Mouse (Mus musculus) kidney, embryonic 16.5 days (tissue): ENCODE measurements around the gene Mycbp2. TPM values are rescaled to one million over a fixed set of nuclear protein-coding genes. Genes with fewer than 3 reads are reported as not detected.

Experiments used
- ATAC-seq: fragments of 200-750 bp; cut with Nextera tagmentation; 2 replicates; pipeline ENCODE4 v1.8.0; 2017; ENCODE audit warnings: moderate TSS enrichment; ENCODE audit not compliant: low FRiP score, low TSS enrichment
- H3K27ac ChIP-seq: fragments of 300-500 bp; sonication (generic); 2 replicates; pipeline ENCODE4 v1.5.1; 2014; ENCODE audit warnings: low read length
- H3K27me3 ChIP-seq: fragments of 300-500 bp; sonication (generic); 2 replicates; pipeline ENCODE4 v1.6.1; 2014; ENCODE audit warnings: low read length, control low read depth, mixed read lengths; ENCODE audit not compliant: insufficient read depth
- H3K36me3 ChIP-seq: fragments of 300-500 bp; sonication (generic); 2 replicates; pipeline ENCODE4 v1.6.1; 2014; ENCODE audit warnings: low read length, control low read depth, mixed read lengths; ENCODE audit not compliant: insufficient read depth
- H3K4me1 ChIP-seq: fragments of 300-500 bp; sonication (generic); 2 replicates; pipeline ENCODE4 v1.6.1; 2014; ENCODE audit warnings: low read length, control low read depth, mixed read lengths; ENCODE audit not compliant: insufficient read depth
- H3K4me2 ChIP-seq: fragments of 300-500 bp; sonication (generic); replicated peaks from 2 replicates; pipeline ENCODE4 v1.6.1; 2014; ENCODE audit warnings: low read depth, low read length
- H3K4me3 ChIP-seq: fragments of 300-500 bp; sonication (generic); 2 replicates; pipeline ENCODE4 v1.5.1; 2014; ENCODE audit warnings: mild to moderate bottlenecking, low read length
- H3K9ac ChIP-seq: fragments of 300-500 bp; sonication (generic); replicated peaks from 2 replicates; pipeline ENCODE4 v1.6.1; 2014; ENCODE audit warnings: low read length
- H3K9me3 ChIP-seq: fragments of 300-500 bp; sonication (generic); 2 replicates; pipeline ENCODE4 v1.6.1; 2016; ENCODE audit warnings: low read length, control low read depth
- WGBS: fragments of 180-500 bp; shearing (Covaris S2); extraction: QIAGEN DNeasy Blood & Tissue Kit; methylation state at CpG from one replicate; pipeline ENCODE4 v1.1.7; 2014; 5-methylcytosine and 5-hydroxymethylcytosine counted together
- polyA plus RNA-seq: library from polyadenylated mRNA; unstranded; fragments of >200 nt; fragmentation: Nextera tagmentation; extraction: Ambion mirVana; gene quantifications from 2 replicates; pipeline ENCODE4 v1.2.1, GENCODE M21; 2015

Gene Mycbp2
- polyA plus RNA-seq, 1 experiment from 2014 or later = 17.4 TPM

DNA sequence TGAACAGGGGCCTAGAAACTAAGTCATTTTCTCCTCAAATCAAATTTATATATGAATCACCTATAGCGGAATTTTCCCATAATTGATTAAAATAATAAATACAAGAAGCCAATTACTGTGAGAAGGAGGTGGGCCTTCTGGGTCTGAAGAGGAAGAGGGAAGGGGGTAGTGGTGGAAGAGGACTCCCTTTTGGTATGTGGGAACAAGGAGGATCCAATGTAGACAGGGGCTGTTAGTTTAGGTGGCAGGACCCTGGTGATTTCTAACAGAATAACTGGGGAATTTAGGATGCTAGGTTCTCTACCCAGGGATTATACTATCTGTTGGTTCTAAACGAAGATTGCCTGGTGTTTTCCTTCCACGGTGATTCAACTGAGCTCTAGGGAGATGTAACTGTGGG is 130.3 kb downstream of the Mycbp2 start:
- Histone ChIP-seq H3K9ac (no peak overlapping the region), H3K27me3 (no peaks in the 10 kb centered on the region), H3K4me1 (no peaks in the 10 kb centered on the region), H3K9me3 (no peaks in the 10 kb centered on the region), H3K27ac (no peak overlapping the region), H3K4me3 (no peak overlapping the region), H3K4me2 (no peak overlapping the region), H3K36me3 (peaks cover 29% of the 10 kb centered on the region)
- no peak for ATAC-seq
- WGBS = 85% methylated on average over 3 of the region's 3 CpGs

- 83% methylated on average over 3 of the region's 3 CpGs for WGBS
- Histone ChIP-seq H3K27ac (no peak overlapping the region), H3K9ac (no peak overlapping the region), H3K4me3 (no peak overlapping the region), H3K4me1 (no peaks in the 10 kb centered on the region), H3K36me3 (peaks cover 41% of the 10 kb centered on the region), H3K4me2 (no peak overlapping the region), H3K9me3 (no peaks in the 10 kb centered on the region), H3K27me3 (no peaks in the 10 kb centered on the region)
- ATAC-seq = no peak
Observed at GRCm38 (mm10) chr14:103186658-103187057, 160.0 kb downstream of the Mycbp2 start.

DNA sequence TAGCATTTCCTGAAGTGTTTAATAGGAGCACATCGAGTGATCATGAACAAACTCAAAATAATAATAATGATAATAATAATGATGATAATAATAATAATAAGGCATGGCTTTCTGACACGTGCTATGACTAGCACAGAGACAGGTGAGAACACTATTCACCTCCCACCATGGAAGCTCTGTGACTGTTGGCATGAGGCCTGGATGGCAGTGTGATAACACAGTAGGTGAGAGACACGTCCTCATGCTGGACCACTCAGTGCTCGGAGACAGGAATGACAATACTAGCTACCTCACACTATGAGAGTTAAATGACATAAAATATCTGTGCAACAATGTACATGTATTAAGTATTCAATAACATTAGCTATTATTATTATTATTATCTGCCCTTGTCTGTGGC is 160.5 kb downstream of the Mycbp2 start:
- Histone ChIP-seq H3K9ac (no peak overlapping the region), H3K4me3 (no peak overlapping the region), H3K4me2 (no peak overlapping the region), H3K27ac (no peak overlapping the region), H3K9me3 (no peaks in the 10 kb centered on the region), H3K4me1 (no peaks in the 10 kb centered on the region), H3K36me3 (peaks cover 38% of the 10 kb centered on the region), H3K27me3 (no peaks in the 10 kb centered on the region)
- WGBS = 94% methylated on average over 4 of the region's 4 CpGs
- no peak for ATAC-seq

DNA sequence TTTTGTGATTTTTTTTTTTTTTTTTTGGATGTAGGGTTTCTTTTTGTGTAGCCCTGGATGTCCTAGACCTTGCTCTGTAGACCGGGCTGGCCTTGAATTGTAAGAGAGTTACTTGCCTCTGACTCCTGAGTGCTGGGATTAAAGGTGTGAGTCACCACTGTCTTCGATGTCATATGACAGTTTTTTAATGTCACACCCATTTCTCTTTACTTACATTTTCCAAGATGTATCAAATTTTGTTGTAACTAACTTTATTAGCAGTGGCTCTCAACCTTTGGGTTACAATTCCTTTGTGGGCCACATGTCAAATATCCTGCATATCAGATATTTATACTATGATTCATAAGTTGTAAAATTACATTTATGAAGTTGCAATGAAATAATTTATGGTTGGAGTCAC is 166.5 kb downstream of the Mycbp2 start:
- H3K4me2 ChIP-seq = no peak overlapping the region
- no peaks in the 10 kb centered on the region for H3K4me1 ChIP-seq
- H3K9me3 ChIP-seq = no peaks in the 10 kb centered on the region
- H3K27me3 ChIP-seq = no peaks in the 10 kb centered on the region
- H3K27ac ChIP-seq = no peak overlapping the region
- no peak overlapping the region for H3K4me3 ChIP-seq
- peaks cover 16% of the 10 kb centered on the region for H3K36me3 ChIP-seq
- WGBS = 100% methylated on average over 2 of the region's 2 CpGs
- ATAC-seq = no peak
- no peak overlapping the region for H3K9ac ChIP-seq

DNA sequence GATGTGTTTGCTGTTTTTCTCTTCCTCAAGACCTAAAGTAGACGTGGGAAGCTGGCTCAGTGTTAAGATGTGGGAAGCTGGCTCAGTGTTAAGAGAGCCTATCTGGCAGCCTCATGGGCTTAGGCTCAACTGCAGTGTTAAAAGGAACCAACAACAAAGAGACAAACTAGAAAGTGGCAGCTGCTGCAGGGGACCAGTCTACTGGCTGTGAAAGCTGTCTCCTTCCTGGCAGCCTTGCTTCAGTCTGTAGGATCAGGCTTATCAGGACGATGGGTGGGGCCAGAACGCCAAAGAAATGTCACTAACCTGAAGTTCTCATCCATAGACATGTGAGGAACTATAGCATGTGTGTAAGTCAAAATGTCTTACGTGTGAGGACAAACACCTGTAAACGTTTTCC is 183.7 kb downstream of the Mycbp2 start:
- H3K9ac ChIP-seq = no peak overlapping the region
- H3K27ac ChIP-seq = no peak overlapping the region
- H3K27me3 ChIP-seq = no peaks in the 10 kb centered on the region
- no peaks in the 10 kb centered on the region for H3K4me1 ChIP-seq
- ATAC-seq = no peak
- no peak overlapping the region for H3K4me2 ChIP-seq
- WGBS = 65% methylated on average over 5 of the region's 5 CpGs
- H3K4me3 ChIP-seq = no peak overlapping the region
- H3K36me3 ChIP-seq = 0 out of 2 replicates have a peak, but pooled peaks cover 2% of the 10 kb centered on the region
- no peaks in the 10 kb centered on the region for H3K9me3 ChIP-seq

- Histone ChIP-seq H3K27ac (no peak overlapping the region), H3K9ac (no peak overlapping the region), H3K27me3 (no peaks in the 10 kb centered on the region), H3K4me1 (no peaks in the 10 kb centered on the region), H3K36me3 (peaks cover 35% of the 10 kb centered on the region), H3K4me2 (no peak overlapping the region), H3K4me3 (no peak overlapping the region), H3K9me3 (no peaks in the 10 kb centered on the region)
- 81% methylated on average over 7 of the region's 7 CpGs for WGBS
- no peak for ATAC-seq
Observed at GRCm38 (mm10) chr14:103155685-103156084, 190.9 kb downstream of the Mycbp2 start.

- no peak for ATAC-seq
- WGBS = 95% methylated on average over 5 of the region's 5 CpGs
- H3K4me1 ChIP-seq = no peaks in the 10 kb centered on the region
- no peak overlapping the region for H3K27ac ChIP-seq
- H3K27me3 ChIP-seq = no peaks in the 10 kb centered on the region
- no peaks in the 10 kb centered on the region for H3K9me3 ChIP-seq
- H3K9ac ChIP-seq = no peak overlapping the region
- no peak overlapping the region for H3K4me3 ChIP-seq
- no peak overlapping the region for H3K4me2 ChIP-seq
- H3K36me3 ChIP-seq = peaks cover 43% of the 10 kb centered on the region
Observed at GRCm38 (mm10) chr14:103150139-103150538, 196.5 kb downstream of the Mycbp2 start.

DNA sequence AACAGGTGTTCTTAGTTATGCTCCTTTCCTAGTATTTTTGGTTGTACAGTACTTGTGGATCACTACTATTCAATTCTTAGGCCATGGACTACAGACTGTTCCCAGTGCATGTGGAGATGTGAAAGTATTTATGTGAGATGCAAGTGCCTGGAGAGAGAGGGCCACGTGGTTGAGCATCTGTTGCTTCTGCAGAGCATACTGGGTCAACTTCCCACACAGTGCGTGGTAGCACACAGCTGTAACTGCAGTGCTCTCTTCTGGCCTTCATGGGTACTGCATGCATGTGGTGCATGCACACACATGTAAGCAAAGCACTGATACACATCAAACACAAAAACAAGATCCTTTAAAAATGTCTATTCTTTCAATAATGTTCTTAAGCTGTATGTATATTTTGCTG is 214.6 kb downstream of the Mycbp2 start:
- Histone ChIP-seq H3K27ac (no peak overlapping the region), H3K9ac (no peak overlapping the region), H3K4me1 (no peaks in the 10 kb centered on the region), H3K36me3 (peaks cover 51% of the 10 kb centered on the region), H3K9me3 (no peaks in the 10 kb centered on the region), H3K4me3 (no peak overlapping the region), H3K27me3 (no peaks in the 10 kb centered on the region), H3K4me2 (no peak overlapping the region)
- 80% methylated on average over 2 of the region's 2 CpGs for WGBS
- no peak for ATAC-seq

DNA sequence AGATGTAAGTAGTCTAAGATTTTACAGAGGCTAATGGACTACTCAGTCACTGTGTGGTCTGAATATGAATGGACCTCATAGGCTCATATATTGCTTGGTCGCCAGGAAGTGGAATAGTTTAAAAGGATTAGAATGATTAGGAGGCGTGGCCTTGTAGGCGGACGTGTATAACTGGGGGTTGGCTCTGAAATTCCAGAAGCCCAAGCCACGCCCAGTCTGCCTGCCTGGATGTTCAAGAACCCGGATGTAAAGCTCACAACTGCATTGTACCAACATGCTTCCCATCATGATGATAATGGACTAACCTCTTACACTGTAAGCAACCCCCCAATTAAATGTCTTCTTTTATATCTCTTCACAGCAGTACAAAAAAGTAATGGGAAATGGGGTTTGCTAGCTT is 220.9 kb downstream of the Mycbp2 start:
- ATAC-seq = no peak
- Histone ChIP-seq H3K9ac (no peak overlapping the region), H3K9me3 (no peaks in the 10 kb centered on the region), H3K4me2 (no peak overlapping the region), H3K27ac (no peak overlapping the region), H3K27me3 (no peaks in the 10 kb centered on the region), H3K4me3 (no peak overlapping the region), H3K4me1 (no peaks in the 10 kb centered on the region), H3K36me3 (peaks cover 53% of the 10 kb centered on the region)
- WGBS = 89% methylated on average over 6 of the region's 6 CpGs

DNA sequence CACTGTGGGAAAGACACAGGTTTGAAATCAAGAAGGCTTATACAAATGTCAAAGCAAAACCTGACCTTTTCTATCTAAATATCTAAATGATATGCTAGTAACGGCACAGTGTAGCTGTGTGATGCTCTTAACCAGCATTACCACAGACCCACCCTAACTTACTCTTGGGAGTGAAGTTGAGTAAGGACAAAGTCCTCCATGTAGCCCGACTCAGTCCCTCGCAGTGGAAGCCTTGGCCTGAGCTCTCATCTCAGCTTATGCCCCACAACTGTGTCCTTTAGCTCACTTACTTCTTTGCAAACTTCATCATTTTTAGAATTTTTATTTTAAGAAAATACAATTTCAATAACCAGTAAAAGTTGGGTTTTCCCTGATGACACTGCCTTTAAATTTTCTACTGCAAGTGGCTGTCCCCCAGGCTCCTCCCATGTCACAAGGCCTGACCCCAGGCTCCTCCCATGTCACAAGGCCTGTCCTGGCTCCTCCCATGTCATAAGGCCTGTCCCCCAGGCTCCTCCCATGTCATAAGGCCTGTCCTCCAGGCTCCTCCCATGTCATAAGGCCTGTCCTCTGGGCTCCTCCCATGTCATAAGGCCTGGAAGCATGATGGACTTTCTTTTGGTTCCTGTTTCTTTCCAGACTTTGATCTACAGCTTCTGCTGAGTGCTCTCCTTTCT is 231.5 kb downstream of the Mycbp2 start:
- Histone ChIP-seq H3K27ac (no peak overlapping the region), H3K9me3 (no peaks in the 10 kb centered on the region), H3K4me1 (no peaks in the 10 kb centered on the region), H3K27me3 (no peaks in the 10 kb centered on the region), H3K36me3 (peaks cover 54% of the 10 kb centered on the region), H3K4me3 (no peak overlapping the region), H3K4me2 (no peak overlapping the region), H3K9ac (no peak overlapping the region)
- WGBS = 93% methylated on average over 3 of the region's 3 CpGs
- ATAC-seq = no peak
